Mouse (Mus musculus) neural tube, embryonic 15.5 days (tissue): ENCODE measurements around the gene Apba3. TPM values are rescaled to one million over a fixed set of nuclear protein-coding genes. Genes with fewer than 3 reads are reported as not detected.

Experiments used
- ATAC-seq: fragments of 200-750 bp; cut with Nextera tagmentation; 2 replicates; pipeline ENCODE4 v1.8.0; 2017; ENCODE audit warnings: mild to moderate bottlenecking, moderate TSS enrichment, moderate library complexity; ENCODE audit not compliant: low FRiP score
- H3K27ac ChIP-seq: fragments of 300-500 bp; sonication (generic); replicated peaks from 2 replicates; pipeline ENCODE4 v1.5.1; 2015; ENCODE audit warnings: mild to moderate bottlenecking, inconsistent platforms
- H3K27me3 ChIP-seq: fragments of 300-500 bp; sonication (generic); replicated peaks from 2 replicates; pipeline ENCODE4 v1.6.1; 2015; ENCODE audit warnings: inconsistent platforms
- H3K36me3 ChIP-seq: fragments of 300-500 bp; sonication (generic); 2 replicates; pipeline ENCODE4 v1.6.1; 2015; ENCODE audit warnings: inconsistent platforms
- H3K4me1 ChIP-seq: fragments of 300-500 bp; sonication (generic); 2 replicates; pipeline ENCODE4 v1.6.1; 2015; ENCODE audit warnings: inconsistent platforms
- H3K4me2 ChIP-seq: fragments of 300-500 bp; sonication (generic); 2 replicates; pipeline ENCODE4 v1.6.1; 2015; ENCODE audit warnings: inconsistent platforms, mild to moderate bottlenecking, moderate library complexity
- H3K4me3 ChIP-seq: fragments of 300-500 bp; sonication (generic); replicated peaks from 2 replicates; pipeline ENCODE4 v1.5.1; 2015; ENCODE audit warnings: mild to moderate bottlenecking, inconsistent platforms
- H3K9ac ChIP-seq: fragments of 300-500 bp; sonication (generic); replicated peaks from 2 replicates; pipeline ENCODE4 v1.6.1; 2015; ENCODE audit warnings: mild to moderate bottlenecking, inconsistent platforms
- H3K9me3 ChIP-seq: fragments of 300-500 bp; sonication (generic); replicated peaks from 2 replicates; pipeline ENCODE4 v1.6.1; 2016; ENCODE audit warnings: inconsistent platforms
- WGBS: fragments of 180-500 bp; shearing (Covaris S2); methylation state at CpG from one replicate; pipeline ENCODE4 v1.1.7; 2015; ENCODE audit warnings: mixed read lengths; 5-methylcytosine and 5-hydroxymethylcytosine counted together
- polyA plus RNA-seq: library from polyadenylated mRNA; unstranded; fragments of >200 nt; fragmentation: Nextera tagmentation; extraction: Ambion mirVana; gene quantifications from 2 replicates; pipeline ENCODE4 v1.2.1, GENCODE M21; 2015

Apba3 gene
- polyA plus RNA-seq, 1 experiment from 2014 or later, result 38.0 TPM

DNA sequence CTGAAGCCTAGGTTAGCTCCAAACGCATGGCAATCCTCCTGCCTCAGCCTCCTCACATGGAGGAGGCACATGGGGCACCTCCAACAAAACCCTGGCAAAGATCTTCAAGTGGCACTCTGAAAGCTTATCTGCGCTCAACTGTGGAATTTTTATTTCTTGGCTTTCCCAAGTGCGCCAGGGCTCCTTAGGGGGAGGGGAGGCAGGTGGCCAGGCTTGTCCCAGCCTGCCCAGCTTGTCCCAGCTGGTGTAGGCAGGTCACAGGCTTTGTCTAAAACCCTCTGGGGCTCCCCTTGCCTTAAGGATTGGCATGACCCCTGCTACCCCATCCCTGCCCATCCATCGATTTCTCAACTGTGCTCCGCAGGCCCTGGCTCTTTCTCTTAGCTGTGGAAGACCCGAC, 17.4 kb downstream of the Apba3 start:
- no peaks in the 10 kb centered on the region for H3K9me3 ChIP-seq
- H3K4me3 ChIP-seq, result no peak overlapping the region
- 47% methylated on average over 6 of the region's 6 CpGs for WGBS

DNA sequence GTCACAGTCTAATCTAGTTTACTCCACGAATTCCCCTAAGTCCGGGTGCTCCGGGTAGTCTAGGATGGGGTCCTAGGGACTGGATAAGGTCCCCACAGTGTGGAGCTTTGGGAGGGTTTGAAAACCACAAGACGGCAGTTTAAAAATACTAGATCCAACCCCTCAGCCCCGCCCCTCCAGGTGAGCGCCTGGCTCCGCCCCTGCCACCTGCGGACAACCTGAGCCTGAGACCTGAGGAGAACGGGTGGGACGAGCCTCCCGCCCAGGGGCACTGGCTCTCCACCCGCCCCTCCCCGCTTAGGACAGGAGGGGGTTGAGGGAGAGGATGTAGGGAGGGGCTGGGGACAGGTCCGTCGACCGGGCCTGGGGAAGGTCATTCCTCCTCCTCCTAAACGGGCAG, 18.0 kb downstream of the Apba3 start:
- no peaks in the 10 kb centered on the region for H3K9me3 ChIP-seq
- no peaks in the 10 kb centered on the region for H3K36me3 ChIP-seq
- peak overlapping the region; percentile 51; the same call in 1 of the 2 replicates for H3K4me3 ChIP-seq
- H3K27me3 ChIP-seq, result peaks cover 44% of the 10 kb centered on the region
- peaks cover 16% of the 10 kb centered on the region for H3K4me1 ChIP-seq
- H3K4me2 ChIP-seq, result peak overlapping the region; percentile 94; the same call in 1 of the 2 replicates
- 17% methylated on average over 17 of the region's 17 CpGs for WGBS
- no peak overlapping the region for H3K9ac ChIP-seq
- no peak for ATAC-seq
- H3K27ac ChIP-seq, result no peak overlapping the region

More for the DNA sequence above, 17.4 kb downstream of the Apba3 start:
- no peak overlapping the region for H3K4me2 ChIP-seq
- no peak for ATAC-seq
- H3K27me3 ChIP-seq, result peaks cover 41% of the 10 kb centered on the region
- no peak overlapping the region for H3K27ac ChIP-seq
- no peaks in the 10 kb centered on the region for H3K36me3 ChIP-seq
- H3K9ac ChIP-seq, result no peak overlapping the region
- peaks cover 13% of the 10 kb centered on the region for H3K4me1 ChIP-seq

DNA sequence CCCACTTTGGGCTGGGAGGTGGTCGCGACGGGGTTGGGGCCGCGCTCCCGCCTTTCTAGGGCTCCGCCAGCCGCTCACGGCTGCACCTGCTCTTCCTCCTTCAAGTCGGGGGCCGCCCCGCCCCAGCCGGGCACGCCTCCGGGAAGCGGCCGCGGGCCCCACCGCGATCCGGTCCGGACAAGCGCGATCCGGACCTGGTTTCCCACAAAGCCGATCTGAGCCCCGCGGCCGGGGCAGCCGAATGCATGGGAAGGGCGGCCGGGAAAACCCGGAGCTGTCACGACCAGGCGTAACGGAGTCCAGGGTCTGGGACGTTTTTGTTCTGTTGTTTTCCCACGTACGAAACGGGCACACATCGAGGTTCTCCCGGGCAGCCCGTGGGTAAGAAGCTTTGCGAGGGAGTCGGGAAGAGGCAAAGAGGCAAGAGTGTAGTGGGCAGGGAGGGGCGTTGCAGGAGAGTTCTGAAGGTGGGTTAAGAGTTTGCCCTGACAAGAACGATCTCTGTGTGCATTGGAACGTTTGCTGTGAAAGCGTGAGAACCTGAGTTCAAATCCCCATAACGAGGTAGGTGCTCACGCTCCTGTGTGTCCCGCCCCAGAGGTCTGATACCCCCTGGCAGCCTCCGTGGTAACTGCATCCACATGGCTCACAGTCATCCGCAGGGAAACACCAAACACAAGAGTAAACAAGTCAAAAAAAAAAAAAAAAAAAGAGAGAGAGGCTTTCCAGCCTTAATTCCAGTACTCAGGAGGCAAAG, 19.1 kb downstream of the Apba3 start:
- no peaks in the 10 kb centered on the region for H3K9me3 ChIP-seq
- peak overlapping the region; percentile 51 for H3K4me3 ChIP-seq
- peak overlapping the region; percentile 55 for H3K9ac ChIP-seq
- peak; percentile 67 for ATAC-seq
- peaks cover 51% of the 10 kb centered on the region for H3K27me3 ChIP-seq
- H3K36me3 ChIP-seq, result no peaks in the 10 kb centered on the region
- H3K4me1 ChIP-seq, result peaks cover 27% of the 10 kb centered on the region
- 3% methylated on average over 54 of the region's 54 CpGs for WGBS
- peak overlapping the region; percentile 94 for H3K4me2 ChIP-seq
- H3K27ac ChIP-seq, result no peak overlapping the region

DNA sequence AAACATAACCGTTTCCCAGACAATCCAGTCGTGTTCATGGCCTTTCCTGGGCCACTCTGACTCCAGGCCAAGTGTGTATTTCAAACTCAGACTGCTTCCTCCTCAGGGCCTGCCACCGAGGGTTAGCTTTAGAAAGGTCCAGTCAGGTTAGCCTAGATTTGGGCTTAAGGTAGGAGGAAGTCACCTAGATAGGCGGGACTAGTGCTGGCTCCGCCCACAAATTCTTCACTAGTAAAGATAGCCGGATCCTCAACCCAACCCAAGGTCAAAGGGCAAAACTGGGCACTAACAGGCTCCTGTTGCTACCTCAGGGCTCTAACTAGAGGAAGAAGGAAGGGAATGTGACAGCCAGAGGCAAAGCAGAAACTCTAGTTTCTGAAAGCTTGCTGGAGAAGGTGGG, 19.8 kb downstream of the Apba3 start:
- H3K4me2 ChIP-seq, result no peak overlapping the region
- peaks cover 57% of the 10 kb centered on the region for H3K27me3 ChIP-seq
- no peak overlapping the region for H3K9ac ChIP-seq
- no peaks in the 10 kb centered on the region for H3K9me3 ChIP-seq
- H3K27ac ChIP-seq, result no peak overlapping the region
- no peak for ATAC-seq
- peaks cover 31% of the 10 kb centered on the region for H3K4me1 ChIP-seq
- 53% methylated on average over 6 of the region's 6 CpGs for WGBS
- no peak overlapping the region for H3K4me3 ChIP-seq
- no peaks in the 10 kb centered on the region for H3K36me3 ChIP-seq

DNA sequence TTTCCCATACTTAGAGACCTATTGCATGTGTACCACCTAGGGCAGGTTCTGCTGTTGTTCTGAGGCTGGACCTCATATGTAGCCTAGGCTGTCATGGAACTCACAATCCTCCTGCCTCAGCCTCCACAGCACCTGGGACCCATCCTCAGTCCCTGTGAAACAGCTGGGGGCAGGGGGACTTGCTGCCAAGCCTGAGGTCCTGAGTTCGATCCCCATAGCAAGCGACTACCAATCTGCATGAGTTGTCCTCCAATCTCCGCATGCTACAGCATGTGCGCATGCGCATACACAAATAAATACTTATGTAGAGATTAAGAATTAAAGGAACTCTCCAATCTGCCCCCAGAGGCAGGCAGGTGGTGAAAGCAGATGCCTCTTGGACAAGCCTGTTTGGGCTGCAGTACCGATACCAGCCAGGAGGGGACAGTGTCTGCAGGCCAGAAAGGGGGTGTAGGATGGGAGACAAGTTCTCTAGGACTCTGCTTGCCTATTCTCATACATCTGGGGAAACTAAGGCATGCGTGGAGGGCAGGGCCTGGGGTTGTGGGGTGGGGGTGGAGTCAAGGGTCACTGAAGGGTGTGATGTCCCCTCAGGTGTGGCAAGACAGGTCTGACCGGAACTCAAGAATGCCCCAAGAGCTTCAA, 20.9 kb downstream of the Apba3 start:
- H3K27ac ChIP-seq, result no peak overlapping the region
- no peak for ATAC-seq
- H3K36me3 ChIP-seq, result no peaks in the 10 kb centered on the region
- no peak overlapping the region for H3K4me2 ChIP-seq
- H3K4me1 ChIP-seq, result peaks cover 31% of the 10 kb centered on the region
- no peak overlapping the region for H3K4me3 ChIP-seq
- no peak overlapping the region for H3K9ac ChIP-seq
- peaks cover 57% of the 10 kb centered on the region for H3K27me3 ChIP-seq
- 72% methylated on average over 8 of the region's 8 CpGs for WGBS
- H3K9me3 ChIP-seq, result no peaks in the 10 kb centered on the region

DNA sequence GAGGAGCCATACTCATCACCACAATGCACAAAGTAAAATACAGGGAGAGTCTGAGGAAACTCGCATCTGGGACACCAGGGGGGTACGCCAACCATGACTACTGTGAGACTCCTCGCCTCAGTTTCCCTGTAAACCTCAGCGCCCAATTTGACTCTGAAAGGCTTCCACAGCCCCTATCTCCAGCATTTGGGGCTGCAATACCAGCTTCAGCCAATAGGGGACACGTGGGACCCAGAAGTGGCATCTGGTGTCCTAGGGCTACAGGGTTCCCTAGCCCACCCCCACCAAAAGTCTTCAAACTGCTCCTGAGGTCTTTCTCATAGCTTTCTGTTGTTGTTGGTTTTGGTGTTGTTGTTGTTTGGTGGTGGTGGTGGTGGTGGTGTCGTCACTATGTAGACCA, 21.8 kb downstream of the Apba3 start:
- Histone ChIP-seq H3K4me3 (no peak overlapping the region), H3K4me2 (no peak overlapping the region), H3K9me3 (no peaks in the 10 kb centered on the region), H3K36me3 (no peaks in the 10 kb centered on the region), H3K27ac (no peak overlapping the region), H3K27me3 (peaks cover 50% of the 10 kb centered on the region), H3K4me1 (peaks cover 33% of the 10 kb centered on the region), H3K9ac (no peak overlapping the region)
- ATAC-seq, result no peak
- WGBS, result 38% methylated on average over 6 of the region's 6 CpGs

DNA sequence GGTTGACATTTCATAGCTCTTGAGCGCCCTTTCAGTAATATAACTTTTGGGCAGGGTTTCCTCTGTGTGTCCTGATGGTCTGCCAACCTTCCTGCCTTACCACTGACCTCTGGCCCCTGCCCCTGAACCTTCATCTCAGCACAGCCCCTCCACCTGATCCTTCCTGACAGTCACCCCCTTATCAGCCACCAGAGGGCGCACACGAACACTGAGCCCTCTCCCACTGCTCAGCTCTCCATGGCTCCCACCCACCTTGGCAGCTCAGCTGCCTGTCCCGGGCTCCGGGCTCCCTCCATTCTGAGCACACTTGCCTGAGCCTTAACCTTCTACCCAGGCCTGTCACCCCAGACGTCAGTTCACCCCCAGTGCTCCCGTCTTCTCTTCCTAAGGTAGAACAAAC, 22.5 kb downstream of the Apba3 start:
- Histone ChIP-seq H3K9me3 (no peaks in the 10 kb centered on the region), H3K4me1 (peaks cover 39% of the 10 kb centered on the region), H3K27ac (no peak overlapping the region), H3K36me3 (no peaks in the 10 kb centered on the region), H3K9ac (no peak overlapping the region), H3K4me2 (no peak overlapping the region), H3K4me3 (no peak overlapping the region), H3K27me3 (peaks cover 43% of the 10 kb centered on the region)
- no peak for ATAC-seq
- WGBS, result 6% methylated on average over 7 of the region's 7 CpGs

DNA sequence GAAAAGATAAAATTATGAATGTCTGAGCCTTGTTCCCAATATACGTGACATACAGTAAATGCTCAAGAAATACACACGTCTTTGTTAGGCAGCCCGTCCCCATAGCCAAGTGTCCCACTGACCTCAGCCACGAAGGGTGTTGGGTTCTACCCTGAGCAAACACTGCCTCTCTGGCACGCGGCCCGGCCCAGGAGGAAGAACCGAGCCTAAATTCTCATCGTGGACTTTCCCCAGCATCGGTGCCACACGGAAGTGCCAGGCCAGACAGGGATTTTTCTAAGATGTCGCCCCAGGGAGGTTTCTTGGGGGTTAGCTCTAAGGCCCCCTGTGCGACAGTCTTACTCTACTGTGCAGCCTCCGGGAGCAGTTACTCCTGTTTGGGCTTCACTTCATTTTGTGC, 23.1 kb downstream of the Apba3 start:
- H3K4me1 ChIP-seq, result peaks cover 44% of the 10 kb centered on the region
- no peak overlapping the region for H3K9ac ChIP-seq
- no peak overlapping the region for H3K27ac ChIP-seq
- H3K4me3 ChIP-seq, result no peak overlapping the region
- peaks cover 38% of the 10 kb centered on the region for H3K27me3 ChIP-seq
- no peak overlapping the region for H3K4me2 ChIP-seq
- no peak for ATAC-seq
- no peaks in the 10 kb centered on the region for H3K9me3 ChIP-seq
- WGBS, result 58% methylated on average over 14 of the region's 14 CpGs
- H3K36me3 ChIP-seq, result no peaks in the 10 kb centered on the region

DNA sequence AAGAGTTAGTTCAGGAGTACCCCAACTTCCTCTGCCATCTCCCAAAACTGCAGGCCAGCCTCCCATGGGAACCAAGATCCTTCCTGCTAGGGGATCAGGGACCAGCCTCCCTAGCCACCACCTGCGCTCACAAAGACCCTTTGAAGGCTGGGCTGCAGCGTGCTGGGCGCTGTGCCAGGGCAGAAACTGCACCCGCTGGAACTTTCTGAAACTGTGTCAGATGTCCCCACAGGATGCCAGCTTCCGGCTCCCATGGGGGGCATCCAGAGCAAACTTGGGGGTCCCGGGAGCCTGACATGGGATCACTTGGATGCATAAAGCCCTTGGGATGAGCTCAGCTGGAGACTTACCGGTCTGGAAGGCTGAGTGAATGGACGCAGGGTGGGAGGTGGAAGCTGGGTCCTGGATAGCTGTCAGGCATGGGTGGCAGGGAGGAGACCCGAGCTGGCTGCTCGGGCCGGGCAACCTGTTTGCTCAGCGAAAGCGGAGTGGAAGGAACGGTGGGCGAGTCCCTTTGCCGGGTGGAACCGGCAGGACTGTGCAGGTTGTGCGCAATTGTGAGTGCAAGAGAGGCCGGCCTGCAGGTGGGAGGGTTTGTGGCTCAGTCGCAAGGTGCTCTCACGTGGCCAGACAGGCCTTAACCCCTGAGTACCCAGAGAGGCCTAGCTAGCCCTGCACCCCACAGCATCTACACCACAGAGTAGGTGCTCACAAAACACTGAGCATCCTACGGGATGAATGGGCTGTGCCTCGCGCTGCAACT, 24.1 kb downstream of the Apba3 start:
- Histone ChIP-seq H3K4me1 (peaks cover 45% of the 10 kb centered on the region), H3K27me3 (peaks cover 30% of the 10 kb centered on the region), H3K9me3 (no peaks in the 10 kb centered on the region), H3K36me3 (no peaks in the 10 kb centered on the region), H3K9ac (no peak overlapping the region), H3K27ac (no peak overlapping the region), H3K4me3 (no peak overlapping the region), H3K4me2 (peak overlapping the region; percentile 24; the same call in 1 of the 2 replicates)
- no peak for ATAC-seq
- 12% methylated on average over 24 of the region's 24 CpGs for whole genome bisulfite sequencing

DNA sequence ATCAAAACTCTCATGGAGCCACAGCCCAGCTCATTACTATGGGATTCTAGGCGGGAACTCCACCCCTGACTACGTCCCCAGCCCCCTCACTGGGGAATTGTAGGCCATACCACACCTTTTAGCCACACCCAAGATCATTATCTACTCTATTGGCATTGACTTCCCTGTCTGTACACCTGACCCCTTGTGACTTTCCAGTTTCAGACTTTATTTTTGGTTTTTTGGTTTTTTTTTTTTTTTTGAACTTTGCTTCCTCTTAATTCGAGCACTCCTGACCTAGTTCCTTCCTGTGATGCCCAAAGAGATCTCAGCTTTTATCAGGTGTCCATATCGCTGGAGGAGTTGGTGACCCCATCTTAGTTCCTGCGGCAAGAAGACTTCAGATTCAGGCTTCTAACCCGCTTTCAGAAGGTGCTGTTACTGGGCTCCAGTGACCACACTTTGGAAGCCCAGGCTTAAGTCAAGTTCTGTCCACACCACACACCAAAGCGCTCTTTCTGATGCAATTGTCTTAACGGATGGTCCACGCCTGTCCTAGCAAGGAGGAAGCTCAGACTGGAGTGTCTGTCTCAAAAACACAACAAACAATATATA, 24.8 kb downstream of the Apba3 start, which contains the start of gene Tjp3:
Tjp3 (minus strand) TSS at position 71 of the 594 bp plus-strand sequence.
- peaks cover 46% of the 10 kb centered on the region for H3K4me1 ChIP-seq
- 0 out of 2 replicates have a peak within 1 kb of the TSS, but pooled peaks have one; percentile 4 for H3K27ac ChIP-seq
- H3K9me3 ChIP-seq, result no peaks in the 10 kb centered on the region
- H3K36me3 ChIP-seq, result no peaks in the 10 kb centered on the region
- peak within 1 kb of the TSS; percentile 95 for H3K4me2 ChIP-seq
- 80% methylated on average over 9 of the region's 9 CpGs for WGBS
- H3K27me3 ChIP-seq, result peaks cover 30% of the 10 kb centered on the region
- no peak within 1 kb of the TSS for H3K9ac ChIP-seq
- ATAC-seq, result no peak
- H3K4me3 ChIP-seq, result peak within 1 kb of the TSS; percentile 90

DNA sequence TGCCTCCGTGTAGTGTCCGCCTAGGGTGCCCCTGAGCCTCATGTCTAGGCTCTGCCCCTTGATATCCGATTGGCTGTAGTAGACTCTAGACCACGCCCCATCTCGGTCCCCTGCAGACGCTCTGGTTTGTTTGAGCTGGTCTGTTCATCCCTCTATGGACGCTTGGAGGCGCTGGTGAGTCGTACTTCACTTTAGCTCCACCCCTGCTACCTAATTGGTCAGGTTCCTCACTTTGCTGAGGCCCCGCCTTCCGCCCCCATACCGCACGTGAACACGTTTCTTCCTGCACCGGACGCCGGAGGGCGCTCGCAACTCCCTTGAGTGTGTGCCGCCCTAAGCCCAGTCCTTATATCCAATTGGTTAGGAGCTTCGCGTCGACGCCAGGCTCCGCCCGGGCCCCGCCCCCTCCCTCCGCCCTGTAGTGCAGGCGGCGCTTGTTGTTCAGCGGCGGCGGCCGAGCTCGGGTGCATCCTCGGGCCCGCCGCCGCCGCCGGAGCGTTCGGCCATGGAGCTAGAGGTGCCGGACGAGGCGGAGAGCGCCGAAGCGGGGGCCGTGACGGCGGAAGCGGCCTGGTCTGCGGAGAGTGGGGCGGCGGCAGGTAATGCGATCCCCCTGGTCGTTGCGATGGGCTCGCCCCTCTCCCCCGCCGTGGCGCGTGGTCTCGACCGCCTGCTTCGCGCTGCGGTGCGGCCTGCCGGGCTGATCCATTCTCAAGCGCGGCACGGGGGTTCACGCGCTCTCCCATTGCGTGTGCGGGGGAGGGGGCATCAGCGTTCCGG, 26.0 kb downstream of the Apba3 start, which contains the start of gene Pip5k1c:
Pip5k1c (plus strand) TSS at position 410 of the 780 bp plus-strand sequence.
- no peaks in the 10 kb centered on the region for H3K36me3 ChIP-seq
- under 1% methylated on average over 80 of the region's 80 CpGs for WGBS
- no peaks in the 10 kb centered on the region for H3K9me3 ChIP-seq
- H3K27me3 ChIP-seq, result peaks cover 27% of the 10 kb centered on the region
- peak within 1 kb of the TSS; percentile 91 for H3K9ac ChIP-seq
- peak; percentile 94 for ATAC-seq
- H3K27ac ChIP-seq, result peak within 1 kb of the TSS; percentile 88
- peak within 1 kb of the TSS; percentile 90 for H3K4me3 ChIP-seq
- H3K4me2 ChIP-seq, result peak within 1 kb of the TSS; percentile 95
- H3K4me1 ChIP-seq, result peaks cover 51% of the 10 kb centered on the region
